Mouse (Mus musculus) bone marrow macrophage, adult 2 months (primary cell): ENCODE measurements around the gene Gypa.

ENCODE experiments used
- CTCF ChIP-seq: IDR thresholded peaks from 2 replicates; pipeline ENCODE4 v1.5.1; 2012; ENCODE audit warnings: low read depth, mild to moderate bottlenecking, low read length, moderate library complexity
- POLR2A ChIP-seq: IDR thresholded peaks from 2 replicates; pipeline ENCODE4 v1.6.1; 2012; ENCODE audit warnings: mild to moderate bottlenecking, low read depth, low read length, borderline replicate concordance

DNA sequence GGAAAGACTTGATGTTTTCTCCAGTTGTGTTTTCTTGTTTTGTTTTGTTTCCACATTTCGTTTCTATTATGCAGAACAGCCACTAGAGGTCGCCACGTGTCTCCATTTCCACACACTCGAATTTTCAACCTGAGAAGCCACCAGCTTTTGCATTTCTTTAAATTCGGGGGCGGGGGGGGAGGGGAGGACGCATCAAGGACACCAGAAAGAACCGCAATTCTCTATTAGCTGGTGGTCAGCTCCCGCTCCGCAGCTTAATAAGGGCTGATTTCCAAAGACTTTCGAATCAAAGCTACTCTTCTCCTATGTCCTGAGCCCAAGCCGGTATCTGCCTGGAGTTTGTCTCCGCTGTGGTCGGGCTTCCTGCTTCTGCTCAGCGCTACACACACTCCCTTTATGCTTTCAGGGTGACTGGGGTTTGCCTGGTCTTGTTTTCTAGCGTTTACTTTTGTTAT, 567 bp upstream of the Gypa start:
- TF ChIP-seq CTCF (peak; percentile 73), POLR2A (no peak)
